Mouse (Mus musculus): Measurements from ENCODE around the gene Hibadh.

The Hibadh gene

DNA sequence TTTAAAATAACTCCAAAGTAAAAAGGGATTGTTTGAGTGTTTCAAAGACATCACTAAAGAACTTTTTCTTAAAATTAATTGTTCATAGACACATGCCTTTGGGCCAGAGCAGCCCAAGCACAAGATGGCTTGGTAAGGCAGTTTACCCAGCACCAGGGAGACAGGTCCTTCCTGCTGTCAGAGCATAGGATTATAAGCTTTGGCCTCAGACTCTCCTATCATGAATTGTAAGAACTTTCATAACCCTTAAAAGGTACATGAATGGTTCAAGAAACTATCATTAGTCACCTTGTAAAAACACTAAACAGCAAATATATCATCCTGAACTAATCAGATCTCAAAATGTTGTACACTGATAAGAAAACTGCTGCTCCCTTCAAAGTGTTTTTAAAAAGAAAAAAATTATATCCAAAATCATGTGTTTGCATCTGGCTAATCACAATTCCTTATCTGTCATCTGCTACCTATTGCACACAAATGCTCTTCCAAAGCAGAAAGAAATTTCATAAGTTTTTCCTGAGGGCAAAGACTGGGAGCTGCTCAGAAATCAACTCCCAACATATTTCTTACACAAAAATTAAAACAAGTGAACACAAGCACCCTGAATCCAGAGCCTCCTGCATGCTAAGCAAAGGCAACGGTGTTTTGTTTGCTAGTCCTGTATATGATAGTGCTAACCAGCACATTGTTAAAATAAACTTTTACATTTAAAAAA lies 1.6 kb downstream of the Hibadh start:
- DNase-seq (ENCODE audit: low spot score in 2 of 2): no peak

DNA sequence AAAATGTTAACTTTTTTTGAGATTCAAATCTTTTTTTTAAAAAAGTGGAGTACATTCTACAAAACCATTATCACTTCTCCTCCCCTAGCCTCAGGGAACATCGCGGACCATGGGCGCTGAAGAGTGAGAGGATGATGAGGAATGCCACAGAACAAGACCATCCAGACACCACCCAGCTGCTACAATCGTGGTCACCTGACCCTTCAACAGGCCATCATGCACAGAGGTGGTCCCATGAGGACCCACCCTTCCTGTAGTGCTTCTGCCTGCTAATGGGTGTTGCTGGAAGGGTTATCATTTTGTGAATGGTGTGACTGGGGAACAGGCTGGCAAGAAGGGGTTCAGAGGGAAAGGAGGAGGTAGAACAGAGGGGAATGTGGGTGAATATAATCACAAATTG lies 2.9 kb downstream of the Hibadh start:
- DNase-seq (ENCODE audit: low spot score in 2 of 2): no peak

DNA sequence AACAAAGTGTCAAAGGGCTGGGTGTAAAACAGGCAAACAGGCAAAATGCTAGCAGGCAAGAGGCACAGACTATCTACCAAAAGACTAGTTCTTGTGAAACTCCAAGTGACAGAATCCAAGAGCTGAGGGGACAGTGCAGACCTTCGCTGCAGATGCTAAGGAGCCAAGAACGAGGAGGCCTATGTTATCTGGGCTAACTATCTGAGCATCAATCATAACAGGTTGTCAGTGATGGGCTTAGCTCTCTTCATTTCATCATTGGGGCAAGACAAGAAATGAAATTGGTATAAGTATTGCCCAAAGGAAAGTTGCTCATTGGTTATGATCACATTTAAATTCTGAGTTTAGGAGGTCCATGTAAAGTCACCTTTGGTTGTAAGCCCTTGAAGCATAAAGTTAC lies 4.8 kb downstream of the Hibadh start:
- no peak for DNase-seq (ENCODE audit: low spot score in 2 of 2)

DNA sequence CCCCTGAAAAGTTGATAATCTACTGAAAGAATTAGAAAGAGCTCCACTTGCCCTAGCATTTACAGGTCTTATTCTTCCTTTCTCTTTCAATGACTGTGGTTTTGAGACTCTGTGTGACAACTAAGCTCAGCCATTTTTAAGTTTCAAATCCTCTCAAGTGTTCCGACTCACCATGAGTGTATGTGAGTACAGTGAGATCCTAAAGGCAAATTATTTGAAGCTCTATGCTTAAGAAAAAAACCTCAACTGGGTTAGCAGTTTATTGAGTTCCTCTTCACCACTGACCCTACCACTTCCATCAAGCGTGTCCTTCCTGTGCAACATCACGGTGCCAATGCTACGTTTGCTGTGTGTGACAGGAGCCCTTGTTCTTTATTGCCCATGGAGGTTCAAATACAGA lies 9.6 kb downstream of the Hibadh start:
- DNase-seq (ENCODE audit: low spot score in 2 of 2): no peak

DNA sequence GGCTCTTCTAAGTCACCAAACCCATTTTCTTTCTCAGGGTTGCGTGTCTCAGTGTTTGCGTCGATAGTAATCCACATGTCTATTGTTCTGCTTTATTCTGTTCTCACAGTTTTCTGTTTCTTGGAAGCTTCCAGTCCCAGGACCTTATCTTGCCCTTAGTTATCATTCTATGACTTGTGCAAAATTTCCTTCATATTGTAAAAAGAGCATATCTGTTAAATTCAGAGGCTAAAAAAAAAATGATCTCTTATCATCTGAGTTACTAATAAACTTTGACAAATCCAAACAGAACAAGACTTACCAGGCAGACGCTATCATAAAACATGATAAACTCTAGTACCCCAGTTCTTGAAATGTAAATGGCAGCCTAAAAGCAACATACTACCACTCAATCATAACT lies 11.0 kb downstream of the Hibadh start:
- no peak for DNase-seq (ENCODE audit: low spot score in 2 of 2)

DNA sequence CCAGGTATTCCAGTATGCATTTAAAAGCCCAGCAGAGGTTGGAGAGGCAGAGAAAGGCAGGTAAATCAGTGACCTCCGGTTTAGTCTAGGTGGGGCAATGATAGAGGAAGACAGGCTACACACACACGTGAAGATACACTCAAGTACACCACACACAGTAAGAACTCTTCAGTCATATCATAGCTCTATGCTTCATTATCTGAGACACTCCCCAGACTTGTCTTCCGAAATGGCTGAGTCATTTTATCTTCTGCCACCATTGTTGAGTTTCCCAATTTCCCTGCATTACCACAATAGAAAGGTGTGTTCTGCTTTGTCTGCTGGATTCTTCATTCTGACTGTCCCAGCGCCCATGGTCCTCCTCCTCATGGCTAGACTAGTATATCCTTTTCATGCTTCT lies 13.5 kb downstream of the Hibadh start:
- no peak for DNase-seq (ENCODE audit: low spot score in 2 of 2)

DNA sequence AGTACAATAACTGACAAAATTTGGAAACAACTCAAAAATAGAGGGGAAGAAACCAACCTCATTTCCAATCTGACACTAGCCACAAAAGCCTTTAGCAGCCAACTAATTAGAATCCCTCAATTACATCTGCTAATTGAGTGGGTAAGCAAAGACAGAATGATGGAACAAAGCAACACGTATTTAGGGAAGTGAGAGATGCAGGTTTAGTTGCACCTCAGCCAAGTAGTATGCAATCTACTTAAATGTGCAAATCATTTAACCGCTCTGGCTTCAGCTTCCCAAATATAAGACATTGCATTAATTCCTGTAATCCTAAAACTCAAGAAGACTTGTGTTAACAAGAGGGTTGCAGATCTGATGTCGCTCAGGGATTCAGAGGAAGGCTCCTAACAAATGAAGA lies 16.4 kb downstream of the Hibadh start:
- no peak for DNase-seq (ENCODE audit: low spot score in 2 of 2)

DNA sequence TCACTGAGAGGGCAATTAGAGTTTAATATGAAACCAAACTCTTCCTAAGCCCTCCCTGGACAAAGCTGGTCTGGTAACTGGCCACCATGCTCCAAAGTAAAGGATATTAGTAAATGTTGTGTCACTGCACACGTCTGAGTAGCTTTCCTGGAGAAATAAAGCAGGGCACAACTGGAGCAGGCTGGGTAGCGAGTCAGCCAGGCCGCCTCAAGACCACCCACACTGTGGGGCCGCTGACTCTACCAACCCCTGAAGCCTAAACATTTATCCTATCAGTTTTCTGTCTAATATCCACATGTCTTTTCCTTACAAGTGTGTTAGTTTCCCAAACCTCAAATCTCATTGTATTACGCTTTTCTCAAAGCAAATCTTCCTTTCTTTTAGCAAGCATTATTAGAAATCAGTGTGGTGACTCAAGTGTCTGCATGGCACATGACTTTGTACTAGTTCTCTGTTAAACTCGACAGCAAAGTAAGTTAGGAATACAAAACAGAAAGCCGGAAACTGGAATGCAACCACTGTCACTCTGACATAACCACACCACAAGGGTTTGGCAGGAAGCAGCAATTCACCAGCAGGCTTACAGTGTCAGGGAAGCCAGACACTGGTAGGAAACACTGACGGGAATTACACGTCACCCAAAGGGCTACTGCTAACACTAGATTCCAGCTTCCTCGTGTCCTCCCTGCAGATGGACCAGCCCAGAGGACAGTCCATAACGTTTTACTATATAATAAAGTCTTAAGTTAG lies 18.3 kb downstream of the Hibadh start:
- no peak for DNase-seq (ENCODE audit: low spot score in 2 of 2)

DNA sequence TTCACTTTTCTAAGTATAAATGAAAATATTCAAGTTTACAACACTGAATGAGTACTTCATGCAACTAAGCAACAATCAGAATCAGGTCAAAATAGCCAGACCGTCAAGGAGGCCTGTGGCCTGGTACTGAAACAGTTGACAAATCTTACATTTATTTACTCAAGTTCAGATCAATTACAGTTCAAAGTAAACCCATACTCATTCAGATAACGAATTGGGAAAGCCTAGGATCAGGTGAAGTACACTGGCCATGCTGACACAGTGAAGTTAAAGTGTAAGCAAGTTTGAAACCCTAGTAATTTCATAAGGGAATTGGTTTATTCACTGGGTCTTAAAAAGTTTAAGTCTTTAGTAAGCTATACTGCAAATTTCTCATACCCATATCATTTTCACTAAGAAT lies 20.1 kb downstream of the Hibadh start:
- DNase-seq (ENCODE audit: low spot score in 2 of 2): no peak

DNA sequence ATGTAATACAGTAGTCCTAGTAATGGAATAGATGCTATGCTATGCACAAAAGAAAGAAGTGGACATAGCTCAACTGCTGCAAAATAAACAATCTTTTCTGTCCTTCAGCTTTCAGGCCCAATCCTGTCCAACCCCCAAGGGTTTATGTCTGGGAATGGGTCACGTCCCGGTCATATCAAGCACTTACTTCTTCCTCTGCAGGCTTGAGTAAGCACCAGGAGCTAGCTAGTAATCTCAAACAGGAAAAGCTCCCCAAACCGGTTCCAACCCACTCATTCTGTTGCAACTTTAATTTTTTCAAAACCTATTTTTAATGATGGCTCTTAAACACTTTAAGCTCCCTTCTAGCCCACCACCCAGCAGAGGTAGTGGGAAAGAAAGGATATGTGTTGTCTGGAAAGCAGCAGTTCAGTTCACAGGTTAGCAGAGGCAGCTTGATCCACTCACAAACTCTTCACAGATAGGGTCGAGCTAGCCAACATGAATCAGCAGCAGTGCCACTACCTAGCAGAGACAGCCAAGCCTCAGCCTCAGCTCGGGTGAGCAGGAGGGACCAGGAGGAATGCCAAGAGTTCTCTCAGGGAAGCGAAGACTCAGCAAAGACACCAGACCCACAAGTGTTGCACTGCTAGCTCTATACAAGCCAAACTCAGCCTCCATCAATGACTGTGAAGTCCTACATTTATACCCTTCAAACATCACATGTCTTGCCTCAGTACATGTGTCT lies 30.4 kb downstream of the Hibadh start:
- no peak for DNase-seq (ENCODE audit: low spot score in 2 of 2)

DNA sequence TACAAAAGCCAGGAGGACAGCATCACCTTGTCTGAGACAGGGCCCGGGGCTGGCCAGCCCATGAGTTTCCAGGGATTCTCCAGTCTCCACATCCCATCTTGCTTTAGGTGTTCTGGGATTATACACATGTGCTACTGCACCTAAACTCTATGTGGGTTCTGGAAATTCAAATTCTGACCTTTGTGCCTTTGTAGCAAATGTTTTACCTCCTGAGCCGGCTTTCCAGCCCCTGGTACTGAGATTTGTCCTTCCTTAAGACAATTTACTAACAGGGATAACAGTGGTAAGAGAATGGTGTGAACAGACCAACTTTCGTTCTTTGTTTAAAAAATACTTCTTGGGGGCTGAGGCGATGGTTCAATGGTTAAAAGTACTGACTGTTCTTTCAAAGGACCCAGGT lies 32.1 kb downstream of the Hibadh start:
- DNase-seq (ENCODE audit: low spot score in 2 of 2): no peak

DNA sequence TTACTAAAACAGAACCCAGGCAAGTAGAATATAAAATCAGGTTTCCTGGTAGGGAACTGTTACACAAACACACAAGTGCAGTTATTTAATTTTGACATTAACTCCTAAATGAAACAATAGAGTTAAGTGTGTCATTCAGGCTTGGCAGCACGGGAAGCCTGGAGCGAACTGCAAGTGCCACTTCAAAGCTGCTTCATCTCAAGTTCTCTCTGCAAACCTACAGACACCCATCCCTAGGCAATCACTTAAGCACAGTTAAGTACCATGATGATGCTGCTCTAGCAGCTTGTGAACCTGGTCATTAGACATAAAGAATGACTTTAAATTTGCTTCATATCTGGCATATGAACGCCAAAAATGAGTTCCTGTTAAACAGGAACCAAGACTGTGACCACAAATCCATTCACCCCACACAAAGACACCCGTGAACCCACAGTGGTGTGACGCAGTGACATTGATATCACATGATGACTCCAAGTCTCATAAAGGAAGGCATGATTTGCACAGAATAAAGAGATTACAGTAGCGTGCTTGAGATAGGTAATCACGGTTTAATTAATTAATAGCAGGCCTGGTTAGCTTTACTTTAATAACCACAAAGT lies 33.3 kb downstream of the Hibadh start:
- no peak for DNase-seq (ENCODE audit: low spot score in 2 of 2)

DNA sequence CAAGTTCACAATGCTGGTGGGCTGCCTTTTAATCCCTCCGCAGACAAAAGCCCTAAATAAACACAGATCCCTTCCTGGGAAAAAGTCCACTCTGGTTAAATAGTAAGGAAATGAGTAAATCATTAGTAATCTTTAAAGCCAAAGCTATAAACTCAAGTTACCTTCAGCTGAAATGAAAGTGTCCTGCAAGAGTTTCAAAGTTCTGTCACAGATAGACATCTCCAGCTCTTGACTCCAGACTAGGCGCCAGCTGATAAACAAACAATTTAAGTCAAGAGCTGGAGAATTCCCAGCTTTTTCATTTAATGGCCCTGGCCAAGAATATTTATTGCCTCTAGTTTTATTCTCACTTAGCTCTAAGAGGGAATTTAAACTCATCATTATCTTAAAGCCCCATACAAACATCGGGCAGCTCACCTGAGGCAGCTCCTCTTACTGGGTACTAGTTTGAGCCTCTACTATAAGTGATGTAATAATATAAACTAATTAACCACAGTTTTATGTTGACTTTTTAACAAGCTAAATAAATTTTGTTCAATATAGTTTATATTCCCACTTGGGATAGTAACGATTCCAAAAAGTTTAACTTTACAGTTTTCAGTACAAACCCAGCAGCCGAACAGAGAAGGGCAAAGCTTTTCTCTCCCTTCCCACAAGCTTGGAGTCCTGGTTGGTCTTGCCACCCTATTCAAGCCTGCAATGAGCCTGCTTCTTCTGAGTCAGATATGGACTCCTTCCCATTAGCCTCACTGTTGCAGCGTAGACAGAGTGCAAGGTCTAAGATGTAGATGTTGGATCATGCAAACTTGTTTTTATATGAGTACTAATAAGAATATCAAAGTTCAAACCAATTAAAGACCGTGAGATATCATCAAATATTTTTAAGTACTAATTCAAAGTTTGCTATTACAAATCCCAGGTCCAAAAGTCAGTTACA lies 38.2 kb downstream of the Hibadh start:
- DNase-seq (ENCODE audit: low spot score in 2 of 2): no peak

DNA sequence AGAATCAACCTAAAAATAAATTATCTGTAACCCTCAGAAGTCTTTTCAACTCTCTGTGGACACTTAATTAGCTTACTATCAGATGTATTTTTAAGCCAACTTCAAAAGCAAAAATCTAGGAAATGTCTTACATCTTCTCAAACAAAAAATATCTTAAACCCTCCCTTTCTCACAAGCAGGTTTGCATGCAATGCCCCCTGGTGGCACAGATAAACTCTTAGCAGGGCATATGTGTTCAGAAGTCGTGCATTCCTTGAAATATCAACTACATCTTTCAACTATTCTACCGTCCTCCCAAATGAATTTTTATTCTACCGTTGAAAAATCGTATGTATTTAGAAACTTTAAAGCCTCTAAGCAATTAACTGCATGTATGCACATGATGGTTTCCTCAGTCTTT lies 39.1 kb downstream of the Hibadh start:
- peak in 1 of 2 experiments; percentile 33 for DNase-seq (ENCODE audit: low spot score in 2 of 2)

DNA sequence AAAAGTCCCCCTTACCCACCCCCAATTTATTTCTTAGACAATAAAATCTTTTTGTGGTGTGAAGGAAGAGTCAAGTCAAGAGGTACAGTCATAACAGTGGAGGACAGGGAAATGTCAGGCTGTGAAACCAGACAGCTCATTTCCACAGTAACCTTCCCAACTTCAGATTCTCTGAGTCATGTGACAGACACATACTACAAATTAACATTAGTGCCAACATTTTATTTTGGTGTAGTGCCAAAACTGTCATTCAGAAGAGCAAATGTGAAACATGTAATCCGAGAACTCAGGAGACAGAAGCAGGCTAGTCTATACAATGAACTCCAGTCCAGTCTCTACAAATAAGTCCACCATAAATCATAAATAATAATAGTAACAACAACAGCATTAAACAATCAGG lies 45.4 kb downstream of the Hibadh start:
- no peak for DNase-seq (ENCODE audit: low spot score in 2 of 2)

DNA sequence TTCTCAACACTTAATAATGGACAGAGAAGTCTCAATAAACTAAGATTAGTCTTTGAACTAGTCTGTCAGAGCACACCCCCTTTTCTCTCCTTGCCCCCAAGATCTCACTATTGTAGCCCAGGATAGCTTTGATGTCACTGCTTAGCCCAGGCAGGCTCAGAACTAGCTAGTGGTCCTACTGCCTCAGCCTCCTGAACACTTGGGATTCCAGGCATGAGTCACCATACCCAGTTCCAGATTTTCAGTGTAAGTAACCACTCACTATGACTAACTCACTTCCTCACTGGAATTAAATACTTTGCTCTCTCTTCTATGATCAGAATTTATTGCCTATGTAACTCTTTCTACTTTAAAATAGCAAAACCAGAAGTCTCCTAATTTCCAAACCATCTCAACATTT lies 53.6 kb downstream of the Hibadh start:
- no peak for DNase-seq (ENCODE audit: low spot score in 2 of 2)

DNA sequence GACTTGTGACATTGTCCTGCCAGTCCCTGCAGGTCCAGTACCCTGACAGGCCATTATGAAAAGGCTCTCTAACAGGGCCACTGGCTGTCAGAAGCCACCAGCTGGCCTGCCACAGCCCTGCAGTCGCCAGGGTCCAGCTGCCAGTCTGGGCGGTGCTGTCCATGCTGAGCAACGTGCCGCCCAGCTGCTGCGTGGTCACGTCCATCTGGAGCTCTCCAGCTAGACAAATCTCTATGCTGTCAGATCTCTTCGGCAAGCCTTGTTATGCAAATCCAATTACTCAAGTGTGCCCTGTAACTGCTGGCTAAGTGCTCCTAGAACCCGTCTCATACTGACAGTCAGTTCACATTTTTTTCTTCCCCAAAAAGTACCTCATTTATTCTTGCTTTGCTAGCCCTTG lies 55.8 kb downstream of the Hibadh start:
- DNase-seq (ENCODE audit: low spot score in 2 of 2): peak in 1 of 2 experiments; percentile 19

DNA sequence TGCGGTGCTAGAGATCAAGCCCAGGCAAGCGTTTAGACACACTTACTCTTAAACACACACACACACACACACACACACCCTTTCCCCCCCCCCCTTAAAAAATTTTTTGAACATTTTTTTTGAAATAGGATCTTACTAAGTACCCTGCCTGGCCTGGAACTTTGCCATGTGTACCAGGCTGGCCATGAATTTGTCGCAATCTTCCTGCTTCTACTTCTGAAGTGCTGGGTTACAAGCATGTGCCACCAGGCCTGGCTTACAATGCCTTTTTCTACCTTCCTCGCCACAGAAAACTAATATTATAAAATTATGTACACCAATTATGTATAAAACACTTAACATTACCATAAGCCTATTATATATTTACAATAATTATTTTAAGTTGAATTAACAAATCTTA lies 59.1 kb downstream of the Hibadh start:
- no peak for DNase-seq (ENCODE audit: low spot score in 2 of 2)

DNA sequence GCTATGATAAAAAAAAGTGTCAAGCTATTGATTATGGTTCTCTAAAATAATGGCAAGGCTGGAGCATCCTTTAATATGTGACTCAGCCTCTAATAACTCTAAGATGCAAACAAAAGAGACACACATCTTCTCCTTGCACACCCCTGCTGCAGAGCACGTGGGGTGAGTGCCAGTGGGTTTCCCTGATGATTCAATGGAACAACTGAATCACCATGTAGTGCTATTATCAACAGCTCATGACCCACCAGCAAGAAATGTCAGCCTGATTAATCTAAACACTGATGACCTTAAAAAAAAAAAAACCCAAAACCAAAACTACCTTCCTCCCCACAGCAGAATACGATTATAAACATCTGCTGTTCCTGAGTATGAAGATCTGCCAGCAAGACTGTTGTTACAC lies 61.9 kb downstream of the Hibadh start:
- no peak for DNase-seq (ENCODE audit: low spot score in 2 of 2)

DNA sequence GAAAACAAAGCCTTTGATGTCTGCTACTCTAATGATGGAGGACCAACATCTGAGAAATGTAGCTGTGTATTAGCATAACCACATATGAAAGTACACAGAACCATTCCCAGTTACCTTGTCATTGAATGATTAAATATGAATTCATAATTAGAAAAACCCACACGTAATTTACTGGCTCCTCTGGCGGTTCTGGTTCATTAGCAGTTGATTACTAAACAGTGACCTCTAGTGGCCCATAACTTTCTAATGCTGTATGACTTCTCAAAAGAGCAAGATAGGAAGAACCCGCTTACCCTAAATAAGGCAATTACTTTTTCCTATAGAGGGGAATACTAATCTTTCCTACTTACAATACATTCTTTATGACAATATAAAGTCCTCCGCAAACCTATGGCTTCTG lies 62.9 kb downstream of the Hibadh start:
- DNase-seq (ENCODE audit: low spot score in 2 of 2): peak in 1 of 2 experiments; percentile 18

DNA sequence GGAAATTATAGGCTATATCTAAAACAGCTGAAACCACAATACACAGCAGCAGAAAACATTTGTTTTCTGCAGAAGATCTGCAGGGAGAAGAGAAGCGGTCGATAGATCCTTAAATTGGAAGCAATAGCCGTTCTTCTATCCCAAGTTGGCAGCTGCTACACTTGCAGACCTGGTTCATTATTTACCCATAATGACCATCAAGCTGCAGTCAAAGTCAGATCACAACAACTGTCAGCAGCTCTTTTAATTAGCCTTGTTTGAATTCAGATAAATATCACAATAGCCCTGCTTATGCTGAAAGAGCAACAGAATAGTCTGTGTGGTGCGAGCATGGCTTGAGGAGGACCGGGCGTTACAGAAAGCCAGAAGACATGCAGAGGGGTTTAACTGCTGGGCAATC lies 71.5 kb downstream of the Hibadh start:
- no peak for DNase-seq (ENCODE audit: low spot score in 2 of 2)
